Mouse (Mus musculus) ES-E14 (cell line): Measurements from ENCODE around the gene Sh3bp5l. TPM values are rescaled to one million over a fixed set of nuclear protein-coding genes. Genes with fewer than 3 reads are reported as not detected.

ENCODE experiments used
- DNase-seq: peaks from one replicate; pipeline ENCODE4 v3.0.0-alpha.2; 2013; ENCODE audit warnings: low read depth, low spot score
- H3K27ac ChIP-seq: 2 replicates; pipeline ENCODE4 v1.5.1; 2012; ENCODE audit warnings: low read depth, mild to moderate bottlenecking, low read length, moderate library complexity, mixed read lengths; ENCODE audit not compliant: poor library complexity, insufficient read depth, severe bottlenecking
- H3K36me3 ChIP-seq: 2 replicates; pipeline ENCODE4 v1.6.1; 2012; ENCODE audit warnings: mild to moderate bottlenecking, low read length, moderate library complexity, mixed read lengths; ENCODE audit not compliant: control insufficient read depth, poor library complexity, insufficient read depth, severe bottlenecking
- H3K4me1 ChIP-seq, 2 experiments: fragments of 150-350 bp in 1 of 2; sonication (generic) in 1 of 2; 2 replicates each; pipeline ENCODE4 v1.6.1; 2012; ENCODE audit warnings: low read length in 2 of 2, mild to moderate bottlenecking in 1 of 2, mixed read lengths in 1 of 2; ENCODE audit not compliant: control insufficient read depth in 2 of 2, insufficient read depth in 2 of 2, poor library complexity in 1 of 2
- H3K4me3 ChIP-seq, 2 experiments: fragments of 150-350 bp in 1 of 2; sonication (generic) in 1 of 2; 2 replicates each; pipeline ENCODE4 v1.5.1; 2012; ENCODE audit warnings: low read length in 2 of 2, low read depth in 1 of 2, mild to moderate bottlenecking in 1 of 2, mixed read lengths in 1 of 2; ENCODE audit not compliant: insufficient read depth in 1 of 2, poor library complexity in 1 of 2, severe bottlenecking in 1 of 2
- H3K9ac ChIP-seq: 2 replicates; pipeline ENCODE4 v1.6.1; 2012; ENCODE audit warnings: low read depth, mild to moderate bottlenecking, low read length, mixed read lengths; ENCODE audit not compliant: poor library complexity, insufficient read depth, severe bottlenecking
- H3K9me3 ChIP-seq: fragments of 150-350 bp; sonication (generic); 2 replicates; pipeline ENCODE4 v1.6.1; 2012; ENCODE audit warnings: low read depth, mild to moderate bottlenecking, low read length; ENCODE audit not compliant: control insufficient read depth, insufficient read depth
- CHD2 ChIP-seq: IDR thresholded peaks from 2 replicates; pipeline ENCODE4 v1.6.1; 2014; ENCODE audit warnings: mild to moderate bottlenecking, low read depth, low read length, inconsistent platforms
- HCFC1 ChIP-seq: IDR thresholded peaks from 2 replicates; pipeline ENCODE4 v1.6.1; 2012; ENCODE audit warnings: low read length, inconsistent platforms, borderline replicate concordance; ENCODE audit not compliant: insufficient read depth
- MAFK ChIP-seq: IDR thresholded peaks from 2 replicates; pipeline ENCODE4 v1.6.1; 2014; ENCODE audit warnings: mild to moderate bottlenecking, low read depth, low read length, inconsistent platforms; ENCODE audit not compliant: insufficient read depth
- ZC3H11A ChIP-seq: IDR thresholded peaks from 2 replicates; pipeline ENCODE4 v1.6.1; 2012; ENCODE audit warnings: low read depth, mild to moderate bottlenecking, inconsistent platforms, low read length, borderline replicate concordance
- ZNF384 ChIP-seq: IDR thresholded peaks from 2 replicates; pipeline ENCODE4 v1.6.1; 2012; ENCODE audit warnings: low read depth, low read length, inconsistent platforms
- in situ Hi-C, 2 experiments: fragments of 600-800 bp; cut with MboI; formaldehyde crosslinking; loops; one replicate each; pipeline ENCODE4 v1.15.1; 2025; ENCODE audit warnings: low sequenced_read_pairs in 2 of 2, inconsistent platforms in 1 of 2; ENCODE audit not compliant: unreplicated experiment in 2 of 2
- total RNA-seq: library from RNA; depleted of rRNA; stranded (reverse); fragments of 300-350 nt; gene quantifications from 2 replicates; pipeline ENCODE4 v1.2.3, GENCODE M21; 2012

Gene Sh3bp5l
- total RNA-seq, 1 experiment, result 28.9 TPM

DNA sequence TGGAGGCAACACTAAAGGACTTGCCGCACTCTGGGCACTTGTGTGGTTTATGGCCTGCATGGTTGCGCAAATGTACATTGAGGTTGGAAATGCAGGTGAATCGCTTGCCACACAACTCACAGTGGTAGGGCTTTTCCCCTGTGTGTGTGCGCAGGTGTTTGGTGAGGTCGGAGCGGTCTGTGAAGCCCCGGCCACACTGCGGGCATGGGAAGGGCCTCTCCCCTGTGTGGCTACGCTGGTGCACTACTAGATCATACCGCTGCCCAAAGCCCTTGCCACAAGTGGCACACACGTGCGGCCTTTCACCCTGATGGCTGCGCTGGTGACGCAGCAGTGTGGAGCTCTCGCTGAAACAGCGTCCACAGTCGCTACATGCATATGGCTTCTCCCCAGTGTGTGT, 14.2 kb upstream of the Sh3bp5l start:
- peak overlapping the region; percentile 56 to 57; a peak in 3 of 4 replicates for H3K4me3 ChIP-seq
- no peak overlapping the region for H3K27ac ChIP-seq
- H3K9me3 ChIP-seq, result no peaks in the 10 kb centered on the region
- peaks cover 7% of the 10 kb centered on the region for H3K36me3 ChIP-seq
- in situ Hi-C loops, result no loop called here
- TF ChIP-seq ZC3H11A (no peak), MAFK (no peak), HCFC1 (no peak), CHD2 (no peak), ZNF384 (no peak)
- peak overlapping the region; percentile 6; the same call in 1 of the 2 replicates for H3K9ac ChIP-seq
- DNase-seq, result no peak
- H3K4me1 ChIP-seq, result no peaks in the 10 kb centered on the region

- H3K9ac ChIP-seq, result peak overlapping the region; percentile 39; the same call in 1 of the 2 replicates
- H3K4me3 ChIP-seq, result peak overlapping the region; percentile 56 to 57
- H3K27ac ChIP-seq, result no peak overlapping the region
- H3K36me3 ChIP-seq, result peaks cover 7% of the 10 kb centered on the region
- in situ Hi-C loops, result no loop called here
- TF ChIP-seq ZC3H11A, result no peak
- TF ChIP-seq CHD2, result no peak
- TF ChIP-seq MAFK, result no peak
- no peaks in the 10 kb centered on the region for H3K9me3 ChIP-seq
- no peaks in the 10 kb centered on the region for H3K4me1 ChIP-seq
- no peak for DNase-seq
These were observed 13.6 kb upstream of the Sh3bp5l start for GRCm38 (mm10) chr11:58316768-58317390.

DNA sequence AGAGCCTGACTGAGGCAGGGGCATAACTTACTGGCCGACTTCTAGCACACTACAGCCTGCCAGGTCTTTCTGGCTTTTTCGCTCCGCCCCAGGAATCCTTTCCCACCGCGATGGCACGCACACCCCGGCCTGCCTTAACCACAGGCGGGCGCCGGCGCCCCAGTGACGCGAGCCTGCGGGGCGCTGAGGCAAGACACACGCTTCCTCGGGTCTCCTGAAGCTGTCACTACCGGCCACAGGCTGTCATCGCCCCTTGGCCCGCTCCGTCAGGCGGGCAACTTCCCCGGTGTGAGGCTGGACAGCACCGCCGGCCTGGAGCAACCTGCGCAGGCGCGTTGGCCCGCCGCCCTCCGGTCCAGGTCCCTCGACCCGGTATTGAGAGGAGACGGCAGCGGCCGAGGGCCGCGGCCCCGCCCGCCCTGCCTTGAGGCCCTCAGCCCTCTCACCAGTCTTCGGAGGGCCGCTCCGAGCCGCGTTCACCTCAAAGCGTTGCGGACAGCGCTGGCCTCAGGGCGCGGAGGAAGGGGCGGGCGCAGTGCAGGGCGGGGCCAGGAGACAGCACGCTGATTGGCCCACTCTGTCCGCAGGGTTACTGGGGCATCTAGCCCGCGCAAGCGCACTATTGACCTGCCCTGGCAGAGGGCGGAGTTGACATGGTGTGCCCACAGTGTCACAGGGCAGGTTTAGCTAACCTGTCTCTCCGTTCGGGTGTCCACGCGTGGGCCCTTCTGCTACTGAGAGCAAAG, 7.5 kb upstream of the Sh3bp5l start:
- DNase-seq, result peak; percentile 86
- Histone ChIP-seq H3K4me1 (peaks cover 0 to 4% of the 10 kb centered on the region in 2 experiments; a peak in 2 of 4 replicates), H3K9me3 (no peaks in the 10 kb centered on the region), H3K9ac (peak overlapping the region; percentile 69), H3K36me3 (no peaks in the 10 kb centered on the region), H3K27ac (no peak overlapping the region), H3K4me3 (peak overlapping the region; percentile 70 to 78)
- no peak for TF ChIP-seq MAFK
- TF ChIP-seq HCFC1, result no peak
- TF ChIP-seq CHD2, result no peak
- no peak for TF ChIP-seq ZNF384
- no peak for TF ChIP-seq ZC3H11A
- in situ Hi-C loops, result no loop called here

DNA sequence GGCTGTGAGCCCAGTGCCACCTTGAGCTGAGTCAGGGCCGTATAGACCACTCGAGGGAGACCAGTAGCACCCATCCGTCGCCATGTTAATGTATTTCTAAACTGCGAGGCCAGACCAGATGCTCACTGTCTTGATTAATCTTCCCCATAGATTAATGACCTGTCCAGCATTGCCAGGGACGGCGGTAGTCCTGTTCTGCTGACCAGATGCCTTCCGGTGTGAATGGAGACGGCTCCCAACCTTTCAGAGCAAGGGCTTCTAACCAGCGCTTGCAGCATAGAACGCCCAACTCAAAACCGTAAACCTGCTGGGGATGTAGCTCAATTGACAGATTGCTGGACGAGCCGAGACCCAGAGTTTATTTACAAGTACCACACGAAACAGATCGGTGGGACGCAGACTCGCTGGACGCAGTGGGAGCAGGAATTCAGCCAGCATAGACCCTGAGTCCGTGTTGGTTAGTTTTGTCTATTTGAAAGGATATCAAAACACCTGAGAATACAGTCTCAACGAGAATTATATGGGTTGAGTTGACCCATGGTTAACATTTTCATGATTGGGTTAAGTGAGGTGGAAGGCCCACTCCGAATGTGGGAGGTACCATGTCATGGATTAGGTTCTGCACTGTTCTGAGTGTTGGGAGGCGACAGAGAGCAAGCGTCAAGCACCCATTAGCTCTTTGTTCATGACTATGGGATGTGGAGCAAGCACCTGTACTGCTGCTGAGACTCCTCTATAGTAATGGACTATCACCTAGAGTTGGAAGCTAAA, 6.8 kb upstream of the Sh3bp5l start:
- no peak for DNase-seq
- H3K9me3 ChIP-seq, result no peaks in the 10 kb centered on the region
- H3K4me1 ChIP-seq, result peaks cover 0 to 4% of the 10 kb centered on the region in 2 experiments; a peak in 2 of 4 replicates
- no peak overlapping the region for H3K27ac ChIP-seq
- in situ Hi-C loops, result no loop called here
- peak overlapping the region; percentile 69 for H3K9ac ChIP-seq
- peak overlapping the region; percentile 70 to 78 for H3K4me3 ChIP-seq
- H3K36me3 ChIP-seq, result no peaks in the 10 kb centered on the region
- TF ChIP-seq MAFK, result no peak
- no peak for TF ChIP-seq CHD2
- TF ChIP-seq ZC3H11A, result no peak
- no peak for TF ChIP-seq HCFC1
- no peak for TF ChIP-seq ZNF384
